In the genomic region with DNA sequence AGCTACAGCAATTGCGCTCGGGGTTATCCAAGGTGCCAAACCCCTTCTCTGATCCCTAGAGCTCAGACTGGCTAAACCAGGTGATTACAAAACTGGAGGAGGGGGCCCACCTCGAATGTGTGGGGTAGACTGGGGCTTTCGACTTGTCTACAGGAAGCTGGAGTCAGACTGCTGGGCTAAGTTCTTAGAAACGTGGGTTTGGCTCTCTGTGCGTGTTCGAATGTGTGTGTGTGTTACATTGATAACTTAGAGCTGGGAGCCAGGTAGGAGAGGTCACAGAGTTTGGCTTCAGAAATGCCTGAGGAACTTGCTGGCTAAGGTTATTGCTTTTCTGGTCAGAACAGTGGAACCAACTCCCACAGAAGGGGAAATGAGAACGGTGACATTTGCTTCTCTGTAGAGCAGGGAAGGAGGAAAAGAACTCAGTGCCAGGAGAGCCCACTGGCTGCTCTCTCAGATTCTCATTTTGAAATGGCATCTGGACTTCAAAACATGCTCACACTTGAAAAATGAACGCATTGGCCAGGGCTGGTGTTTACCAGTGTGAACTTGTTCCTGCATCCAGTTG, we compare ENCODE assay signal across 12 mouse cellular contexts.
DNase-seq lines count a peak whose midpoint lies in the region; ATAC-seq and TF ChIP-seq lines count a peak whose summit lies in the region.
"Had no signal": no experiment of that assay in that cellular context is flagged by ENCODE, and none has a peak within 500 bp of the region (broad histone marks: within the 10 kb centered on the region; RNA-seq: fewer than 3 reads in every experiment).

No protein-coding gene starts in this region.

- H3K4me3 ChIP-seq in kidney, postnatal 0 days (replicated peaks; ENCODE audit: low read depth, low read length) = no peak overlapping the region
- H3K4me3 ChIP-seq in limb, embryonic 12.5 days (replicated peaks) = no peak overlapping the region
- H3K4me3 ChIP-seq: limb, embryonic 15.5 days; stomach, embryonic 15.5 days had no signal

- no peak for ATAC-seq in kidney, postnatal 0 days (replicated peaks; ENCODE audit: low FRiP score, low read depth)
- ATAC-seq in limb, embryonic 12.5 days (ENCODE audit: insufficient number of reproducible peaks, insufficient read depth, low FRiP score, low TSS enrichment, low read depth) = no peak
- ATAC-seq in erythroid progenitor cell, adult 5-6 weeks (replicated peaks; ENCODE audit: low FRiP score, poor library complexity, severe bottlenecking) = no peak

- intact Hi-C loops in heart, postnatal 10 days (cut with DNase I) = no loop called here

- no peaks in the 10 kb centered on the region for H3K36me3 ChIP-seq in kidney, postnatal 0 days (ENCODE audit: insufficient read depth, low read length)
- H3K36me3 ChIP-seq in limb, embryonic 12.5 days = no peaks in the 10 kb centered on the region
- H3K36me3 ChIP-seq: limb, embryonic 15.5 days; stomach, embryonic 15.5 days had no signal

- H3K9me3 ChIP-seq in kidney, postnatal 0 days (replicated peaks; ENCODE audit: low read length) = no peaks in the 10 kb centered on the region
- no peaks in the 10 kb centered on the region for H3K9me3 ChIP-seq in limb, embryonic 12.5 days
- H3K9me3 ChIP-seq: limb, embryonic 15.5 days; stomach, embryonic 15.5 days had no signal

- no peak overlapping the region for H3K9ac ChIP-seq in kidney, postnatal 0 days (ENCODE audit: low read depth, low read length)
- no peak overlapping the region for H3K9ac ChIP-seq in limb, embryonic 12.5 days (replicated peaks)
- H3K9ac ChIP-seq: limb, embryonic 15.5 days; stomach, embryonic 15.5 days had no signal

- H3K27me3 ChIP-seq in kidney, postnatal 0 days (ENCODE audit: insufficient read depth, low read length) = no peaks in the 10 kb centered on the region
- H3K27me3 ChIP-seq in limb, embryonic 12.5 days = 0 out of 2 replicates have a peak, but pooled peaks cover 6% of the 10 kb centered on the region
- H3K27me3 ChIP-seq: stomach, embryonic 15.5 days had no signal

- H3K4me1 ChIP-seq in kidney, postnatal 0 days (replicated peaks; ENCODE audit: insufficient read depth, low read length) = peaks cover 5% of the 10 kb centered on the region; the same call in 1 of the 2 replicates
- H3K4me1 ChIP-seq in limb, embryonic 12.5 days (replicated peaks) = peaks cover 8% of the 10 kb centered on the region

- no peak overlapping the region for H3K4me2 ChIP-seq in kidney, postnatal 0 days (ENCODE audit: low read length)
- no peak overlapping the region for H3K4me2 ChIP-seq in limb, embryonic 12.5 days
- H3K4me2 ChIP-seq: limb, embryonic 15.5 days; stomach, embryonic 15.5 days had no signal

- WGBS in kidney, postnatal 0 days = 42% methylated on average over 9 of the region's 9 CpGs
- WGBS in limb, embryonic 12.5 days = 71% methylated on average over 9 of the region's 9 CpGs

- peak overlapping the region; percentile 62 for H3K27ac ChIP-seq in kidney, postnatal 0 days
- H3K27ac ChIP-seq in limb, embryonic 12.5 days = peak overlapping the region; percentile 66
- H3K27ac ChIP-seq: limb, embryonic 15.5 days; stomach, embryonic 15.5 days had no signal

- TF ChIP-seq CTCF in kidney, postnatal 0 days (IDR thresholded peaks at IDR 0.05; ENCODE audit: low read depth) = no peak

- peak; percentile 83 for DNase-seq in heart, adult 11 months
- no peak for DNase-seq in heart, postnatal 10 days
- DNase-seq in kidney, postnatal 0 days (ENCODE audit: low spot score) = no peak
- DNase-seq in kidney, postnatal 10 days = no peak
- DNase-seq in brain, adult 2 months (ENCODE audit: low read depth, low spot score) = peak; percentile 50
- no peak for DNase-seq in adrenal gland, postnatal 4 days (ENCODE audit: low spot score in 2 of 2)
- DNase-seq: B cell, adult 2 months; cerebellum, adult 9-10 months had no signal

Comparison
In these comparisons a context has a peak if more than half of its experiments do, and no peak if none do; other contexts are left out.
1. DNase-seq: peak in heart, adult 11 months (single experiment) and brain, adult 2 months (single experiment); none in heart, postnatal 10 days (0 of 2), kidney, postnatal 0 days (single experiment), kidney, postnatal 10 days (single experiment) and adrenal gland, postnatal 4 days (0 of 2).